Mouse (Mus musculus): ENCODE results near the gene Rara.

GRCm38 (mm10) chr11:98995987-98996386 lies 68.4 kb downstream of the Rara start:
- TF ChIP-seq CTCF (IDR thresholded peaks at IDR 0.05; ENCODE audit: borderline replicate concordance, control insufficient read depth, extremely low read depth, insufficient read depth, low read length, poor library complexity) (no peak), POLR2A (IDR thresholded peaks at IDR 0.05; ENCODE audit: control insufficient read depth, extremely low read depth, insufficient read depth, low read length, poor library complexity) (no peak)
